Mouse (Mus musculus) bone marrow, adult 2 months (tissue): ENCODE results near the gene Lgals8. TPM values are rescaled to one million over a fixed set of nuclear protein-coding genes. Genes with fewer than 3 reads are reported as not detected.

ENCODE experiments used
- H3K27ac ChIP-seq: fragments of 200-500 bp; 2 replicates; pipeline ENCODE4 v1.5.1; 2012; ENCODE audit warnings: low read depth, mild to moderate bottlenecking, control low read depth, inconsistent platforms, low read length; ENCODE audit not compliant: control insufficient read depth, poor library complexity, insufficient read depth
- H3K4me1 ChIP-seq: fragments of 200-500 bp; 2 replicates; pipeline ENCODE4 v1.6.1; 2011; ENCODE audit warnings: low read length; ENCODE audit not compliant: control insufficient read depth, insufficient read depth
- H3K4me3 ChIP-seq: fragments of 200-500 bp; replicated peaks from 2 replicates; pipeline ENCODE3; 2011; ENCODE audit warnings: mild to moderate bottlenecking, low read depth, low read length, control low read depth; ENCODE audit not compliant: control insufficient read depth
- CTCF ChIP-seq: fragments of 200-500 bp; IDR thresholded peaks from 2 replicates; pipeline ENCODE4 v1.5.1; 2011; ENCODE audit warnings: low read length, control low read depth; ENCODE audit not compliant: control insufficient read depth, insufficient read depth
- POLR2A ChIP-seq: fragments of 200-500 bp; IDR thresholded peaks from 2 replicates; pipeline ENCODE4 v1.6.1; 2011; ENCODE audit warnings: low read depth, mild to moderate bottlenecking, control low read depth, low read length, borderline replicate concordance; ENCODE audit not compliant: control insufficient read depth
- WGBS: fragments of 180-500 bp; shearing (Covaris S2); methylation state at CpG from one replicate; pipeline ENCODE4 v1.1.7; 2018; 5-methylcytosine and 5-hydroxymethylcytosine counted together
- polyA plus RNA-seq: library from polyadenylated mRNA; stranded (reverse); fragments of >200 nt; gene quantifications from 2 replicates; pipeline ENCODE4 v1.2.4, GENCODE M21; 2011; ENCODE audit warnings: low replicate concordance; ENCODE audit not compliant: missing spikeins, insufficient read depth, insufficient read length

Lgals8 gene
- polyA plus RNA-seq, 1 experiment: 23.6 TPM

- no peaks in the 10 kb centered on the region; the same call in 1 of the 2 replicates for H3K4me1 ChIP-seq
- TF ChIP-seq CTCF (no peak), POLR2A (no peak)
- 61% methylated on average over 8 of the region's 8 CpGs for WGBS
- no peak overlapping the region for H3K27ac ChIP-seq
- no peak overlapping the region for H3K4me3 ChIP-seq
Measured at GRCm38 (mm10) chr13:12497809-12498208, 33.1 kb upstream of the Lgals8 start.

DNA sequence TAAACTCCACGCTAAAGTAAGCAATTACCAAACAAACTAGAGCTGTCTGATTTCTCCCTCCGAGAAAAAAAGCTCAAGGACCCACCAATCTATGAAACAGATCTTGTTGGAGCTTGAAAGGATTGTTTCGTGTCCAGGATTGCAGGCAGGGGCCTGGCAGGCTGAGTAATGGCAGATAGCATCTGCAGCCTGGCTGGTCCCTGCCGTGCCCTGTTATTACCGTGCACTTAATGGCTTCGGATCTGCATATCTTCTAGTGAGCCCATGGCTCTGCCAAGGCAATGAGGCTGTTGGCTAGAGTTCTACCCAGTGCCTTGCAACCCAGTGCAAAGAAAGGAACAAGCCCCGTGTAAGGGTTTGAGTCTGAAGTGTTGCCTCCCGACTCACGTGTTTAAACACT, 30.0 kb upstream of the Lgals8 start:
- 88% methylated on average over 9 of the region's 9 CpGs for WGBS
- Histone ChIP-seq H3K4me3 (no peak overlapping the region), H3K4me1 (no peaks in the 10 kb centered on the region), H3K27ac (no peak overlapping the region)
- TF ChIP-seq CTCF (no peak), POLR2A (no peak)

DNA sequence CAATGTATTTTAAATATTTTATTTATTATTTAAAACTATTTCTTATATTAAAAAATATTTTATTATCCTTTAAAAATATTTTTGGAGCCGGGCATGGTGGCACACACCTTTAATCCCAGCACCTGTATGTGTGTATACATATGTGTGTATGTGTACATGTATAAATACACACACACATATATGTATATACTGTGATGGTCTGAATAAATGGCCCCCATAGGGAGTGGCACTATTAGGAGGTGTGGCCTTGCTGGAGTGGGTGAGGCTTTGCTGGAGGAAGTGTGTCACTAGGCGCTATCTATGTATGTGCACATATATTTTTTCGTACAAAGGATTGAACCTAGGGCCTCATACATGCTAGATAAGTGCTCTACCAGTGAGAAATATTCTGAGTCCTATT, 27.8 kb upstream of the Lgals8 start:
- no peak overlapping the region for H3K4me3 ChIP-seq
- 76% methylated on average over 3 of the region's 3 CpGs for WGBS
- TF ChIP-seq POLR2A (no peak), CTCF (no peak)
- no peaks in the 10 kb centered on the region; the same call in 1 of the 2 replicates for H3K4me1 ChIP-seq
- no peak overlapping the region for H3K27ac ChIP-seq

DNA sequence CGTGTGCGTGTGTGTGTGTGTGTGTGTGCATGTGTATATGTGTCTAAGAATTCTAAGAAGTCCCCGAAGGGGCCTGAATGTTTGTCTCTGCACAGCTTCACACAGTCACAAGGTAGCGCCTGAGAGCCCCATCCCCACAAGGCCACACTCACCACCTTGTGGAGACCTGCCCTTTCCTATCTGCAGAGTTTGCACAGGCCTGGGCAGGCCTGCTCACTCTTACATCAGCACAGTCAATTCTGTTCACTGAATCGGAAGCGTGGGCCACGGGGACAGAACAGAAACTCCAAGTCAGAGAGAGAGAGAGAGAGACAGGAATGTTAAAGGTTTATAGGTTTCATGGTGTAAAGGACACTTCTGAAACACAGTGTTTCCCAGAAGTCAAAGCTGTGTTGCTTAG, 20.9 kb upstream of the Lgals8 start:
- no peaks in the 10 kb centered on the region; the same call in 1 of the 2 replicates for H3K4me1 ChIP-seq
- WGBS: 78% methylated on average over 7 of the region's 7 CpGs
- TF ChIP-seq POLR2A: no peak
- TF ChIP-seq CTCF: no peak
- H3K27ac ChIP-seq: no peak overlapping the region
- no peak overlapping the region for H3K4me3 ChIP-seq

GRCm38 (mm10) chr13:12485197-12485596, 20.5 kb upstream of the Lgals8 start:
- H3K27ac ChIP-seq: no peak overlapping the region
- TF ChIP-seq CTCF (no peak), POLR2A (no peak)
- no peaks in the 10 kb centered on the region; the same call in 1 of the 2 replicates for H3K4me1 ChIP-seq
- 79% methylated on average over 2 of the region's 2 CpGs for WGBS
- H3K4me3 ChIP-seq: no peak overlapping the region

GRCm38 (mm10) chr13:12479802-12480201, 15.1 kb upstream of the Lgals8 start:
- 87% methylated on average over 6 of the region's 6 CpGs for WGBS
- no peak for TF ChIP-seq POLR2A
- no peak for TF ChIP-seq CTCF

GRCm38 (mm10) chr13:12478301-12478700, 13.6 kb upstream of the Lgals8 start:
- WGBS: 84% methylated on average over 15 of the region's 15 CpGs
- H3K27ac ChIP-seq: no peak overlapping the region
- H3K4me1 ChIP-seq: peaks cover 3% of the 10 kb centered on the region; the same call in 1 of the 2 replicates
- TF ChIP-seq CTCF (no peak), POLR2A (no peak)
- no peak overlapping the region for H3K4me3 ChIP-seq

More at GRCm38 (mm10) chr13:12479802-12480201, 15.1 kb upstream of the Lgals8 start:
- H3K4me1 ChIP-seq: peaks cover 3% of the 10 kb centered on the region; the same call in 1 of the 2 replicates
- H3K4me3 ChIP-seq: no peak overlapping the region
- no peak overlapping the region for H3K27ac ChIP-seq

DNA sequence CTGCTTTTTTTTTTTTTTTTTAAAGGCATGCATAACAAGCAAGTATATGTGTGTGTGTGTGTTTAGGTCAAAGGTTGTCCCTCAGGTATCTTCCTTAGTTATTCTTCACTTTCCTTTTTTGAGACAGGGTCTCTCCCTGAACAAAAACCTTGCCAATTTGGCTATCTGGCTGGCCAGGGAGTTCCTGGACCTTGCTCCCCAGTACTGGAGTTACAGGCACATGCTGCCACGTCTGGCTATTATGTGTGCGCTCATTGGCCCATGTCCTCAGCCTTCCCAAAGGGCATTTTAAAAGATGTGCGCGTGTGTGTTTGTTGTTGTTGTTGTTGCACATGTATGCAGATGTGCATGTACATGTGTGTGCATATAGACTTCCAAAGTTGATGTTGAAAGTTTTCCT, 12.1 kb upstream of the Lgals8 start:
- TF ChIP-seq POLR2A: no peak
- no peak for TF ChIP-seq CTCF
- WGBS: 86% methylated on average over 4 of the region's 4 CpGs
- Histone ChIP-seq H3K4me3 (no peak overlapping the region), H3K4me1 (peaks cover 3% of the 10 kb centered on the region; the same call in 1 of the 2 replicates), H3K27ac (no peak overlapping the region)

- 49% methylated on average over 6 of the region's 6 CpGs for WGBS
- peaks cover 3% of the 10 kb centered on the region; the same call in 1 of the 2 replicates for H3K4me1 ChIP-seq
- H3K4me3 ChIP-seq: no peak overlapping the region
- TF ChIP-seq CTCF: no peak
- TF ChIP-seq POLR2A: no peak
- H3K27ac ChIP-seq: peak overlapping the region; percentile 1; the same call in 1 of the 2 replicates
Measured at GRCm38 (mm10) chr13:12475239-12475638, 10.5 kb upstream of the Lgals8 start.
